Mouse (Mus musculus): ENCODE measurements at regions not wholly inside any gene's neighbourhood (a gene's known extent, or its start where the extent isn't known, plus 50 kb on each side); places are given as distances from the start of the nearest gene placed in this dataset.
A peak's percentile ranks its signal among the peaks of the same experiment; 100 is the strongest.
"Not testable (repeated sequence)": the region's sequence is repeated elsewhere in the genome, so short reads cannot be mapped to it uniquely, and the experiment has no call there.

GRCm38 (mm10) chr8:112257922-112258475, 243.2 kb upstream of the Gm6793 start:
- Histone ChIP-seq H3K27ac (replicated peaks; ENCODE audit: low read depth, low read length) (no peak overlapping the region), H3K9ac (ENCODE audit: low read depth, low read length, severe bottlenecking) (no peak overlapping the region), H3K4me2 (replicated peaks; ENCODE audit: low read depth, low read length, severe bottlenecking) (no peak overlapping the region), H3K4me1 (ENCODE audit: control insufficient read depth, insufficient read depth, low read length) (no peaks in the 10 kb centered on the region), H3K9me3 (ENCODE audit: control insufficient read depth, low read length) (no peaks in the 10 kb centered on the region), H3K4me3 (replicated peaks; ENCODE audit: low read length) (no peak overlapping the region), H3K27me3 (ENCODE audit: control insufficient read depth, insufficient read depth, low read length) (no peaks in the 10 kb centered on the region), H3K36me3 (ENCODE audit: control insufficient read depth, insufficient read depth, low read length) (no peaks in the 10 kb centered on the region)
- ATAC-seq (ENCODE audit: low FRiP score, low read depth) (no peak), DNase-seq (ENCODE audit: low spot score) (no peak)
- no peak for TF ChIP-seq POLR2A (IDR thresholded peaks at IDR 0.05; ENCODE audit: borderline replicate concordance, extremely low read depth, insufficient read depth, insufficient read length)
- WGBS = 54% methylated on average over 13 of the region's 13 CpGs

GRCm38 (mm10) chr8:112257311-112257894, 242.6 kb upstream of the Gm6793 start:
- H3K9me3 ChIP-seq (ENCODE audit: control insufficient read depth, low read length) = no peaks in the 10 kb centered on the region
- DNase-seq (ENCODE audit: low spot score) (no peak), ATAC-seq (ENCODE audit: low FRiP score, low read depth) (no peak)
- no peaks in the 10 kb centered on the region for H3K4me1 ChIP-seq (ENCODE audit: control insufficient read depth, insufficient read depth, low read length)
- 0 out of 2 replicates have a peak overlapping the region, but pooled peaks have one; percentile 21 for H3K4me2 ChIP-seq (replicated peaks; ENCODE audit: low read depth, low read length, severe bottlenecking)
- no peak overlapping the region for H3K27ac ChIP-seq (replicated peaks; ENCODE audit: low read depth, low read length)
- no peak for TF ChIP-seq POLR2A (IDR thresholded peaks at IDR 0.05; ENCODE audit: borderline replicate concordance, extremely low read depth, insufficient read depth, insufficient read length)
- H3K27me3 ChIP-seq (ENCODE audit: control insufficient read depth, insufficient read depth, low read length) = no peaks in the 10 kb centered on the region
- no peak overlapping the region for H3K9ac ChIP-seq (ENCODE audit: low read depth, low read length, severe bottlenecking)
- 29% methylated on average over 18 of the region's 18 CpGs for WGBS
- no peak overlapping the region for H3K4me3 ChIP-seq (replicated peaks; ENCODE audit: low read length)
- H3K36me3 ChIP-seq (ENCODE audit: control insufficient read depth, insufficient read depth, low read length) = no peaks in the 10 kb centered on the region

GRCm38 (mm10) chr8:112246629-112247028, 231.8 kb upstream of the Gm6793 start:
- H3K27ac ChIP-seq (replicated peaks; ENCODE audit: low read depth, low read length); H3K4me2 ChIP-seq (replicated peaks; ENCODE audit: low read depth, low read length, severe bottlenecking); H3K27me3 ChIP-seq (ENCODE audit: control insufficient read depth, insufficient read depth, low read length); H3K36me3 ChIP-seq (ENCODE audit: control insufficient read depth, insufficient read depth, low read length); H3K9ac ChIP-seq (ENCODE audit: low read depth, low read length, severe bottlenecking); H3K4me3 ChIP-seq (replicated peaks; ENCODE audit: low read length); H3K9me3 ChIP-seq (ENCODE audit: control insufficient read depth, low read length); H3K4me1 ChIP-seq (ENCODE audit: control insufficient read depth, insufficient read depth, low read length); ATAC-seq (ENCODE audit: low FRiP score, low read depth); DNase-seq (ENCODE audit: low spot score): not testable (repeated sequence)
- whole genome bisulfite sequencing = 82% methylated on average over 2 of the region's 2 CpGs

DNA sequence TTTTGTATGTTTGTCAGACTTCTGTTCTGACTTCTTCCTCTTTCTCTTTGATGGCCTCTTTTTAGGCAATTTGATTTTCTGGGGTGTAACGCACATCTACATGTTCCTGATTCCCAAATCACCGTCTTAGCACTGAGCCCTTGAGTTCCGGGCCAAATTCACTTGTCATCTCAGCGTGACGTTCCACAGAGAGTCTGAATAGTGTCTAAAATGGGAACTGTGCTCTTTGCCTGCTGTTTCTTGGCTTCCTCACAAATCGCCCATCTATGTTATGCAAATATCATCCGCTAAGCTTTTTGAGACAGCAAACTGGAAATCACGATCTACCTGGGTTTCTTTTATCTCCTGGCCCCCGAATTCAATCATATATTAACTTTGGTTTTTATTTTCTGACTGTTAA, 223.8 kb upstream of the Gm6793 start:
- no peaks in the 10 kb centered on the region for H3K4me1 ChIP-seq (ENCODE audit: control insufficient read depth, insufficient read depth, low read length)
- H3K9ac ChIP-seq (ENCODE audit: low read depth, low read length, severe bottlenecking) = no peak overlapping the region
- H3K4me2 ChIP-seq (replicated peaks; ENCODE audit: low read depth, low read length, severe bottlenecking) = no peak overlapping the region
- no peak overlapping the region for H3K4me3 ChIP-seq (replicated peaks; ENCODE audit: low read length)
- ATAC-seq (ENCODE audit: low FRiP score, low read depth) (no peak), DNase-seq (ENCODE audit: low spot score) (no peak)
- no peaks in the 10 kb centered on the region for H3K27me3 ChIP-seq (ENCODE audit: control insufficient read depth, insufficient read depth, low read length)
- no peak overlapping the region for H3K27ac ChIP-seq (replicated peaks; ENCODE audit: low read depth, low read length)
- 81% methylated on average over 9 of the region's 9 CpGs for WGBS
- TF ChIP-seq POLR2A (IDR thresholded peaks at IDR 0.05; ENCODE audit: borderline replicate concordance, extremely low read depth, insufficient read depth, insufficient read length) = no peak
- H3K36me3 ChIP-seq (ENCODE audit: control insufficient read depth, insufficient read depth, low read length) = no peaks in the 10 kb centered on the region
- H3K9me3 ChIP-seq (ENCODE audit: control insufficient read depth, low read length) = no peaks in the 10 kb centered on the region

GRCm38 (mm10) chr8:112236751-112237150, 221.9 kb upstream of the Gm6793 start:
- H3K4me2 ChIP-seq (replicated peaks; ENCODE audit: low read depth, low read length, severe bottlenecking); H3K27me3 ChIP-seq (ENCODE audit: control insufficient read depth, insufficient read depth, low read length); H3K9ac ChIP-seq (ENCODE audit: low read depth, low read length, severe bottlenecking); H3K36me3 ChIP-seq (ENCODE audit: control insufficient read depth, insufficient read depth, low read length); H3K27ac ChIP-seq (replicated peaks; ENCODE audit: low read depth, low read length); H3K4me1 ChIP-seq (ENCODE audit: control insufficient read depth, insufficient read depth, low read length); H3K4me3 ChIP-seq (replicated peaks; ENCODE audit: low read length); DNase-seq (ENCODE audit: low spot score); ATAC-seq (ENCODE audit: low FRiP score, low read depth); H3K9me3 ChIP-seq (ENCODE audit: control insufficient read depth, low read length): not testable (repeated sequence)
- WGBS = 90% methylated on average over 18 of the region's 19 CpGs

DNA sequence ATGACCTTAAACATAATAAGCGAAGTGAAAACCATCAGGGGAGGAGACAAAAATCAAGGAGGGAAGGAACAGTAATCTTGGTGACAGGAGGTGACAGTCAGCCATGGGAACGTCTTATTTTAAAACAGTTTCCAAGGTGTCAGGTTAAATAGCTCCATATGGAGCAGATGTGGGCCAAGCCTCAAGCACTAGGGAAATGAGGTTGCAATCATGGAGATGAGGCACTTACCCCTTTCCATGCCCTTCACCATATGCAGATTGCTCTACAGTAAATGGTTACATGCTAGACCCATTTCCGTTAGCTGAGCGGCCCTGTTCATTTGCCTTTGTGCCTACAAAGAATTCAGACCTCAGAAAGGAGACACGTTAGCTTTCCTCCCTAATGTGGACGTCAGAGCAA, 204.8 kb upstream of the Gm6793 start:
- Histone ChIP-seq H3K9me3 (ENCODE audit: control insufficient read depth, low read length) (no peaks in the 10 kb centered on the region), H3K27ac (replicated peaks; ENCODE audit: low read depth, low read length) (no peak overlapping the region), H3K4me3 (replicated peaks; ENCODE audit: low read length) (no peak overlapping the region), H3K9ac (ENCODE audit: low read depth, low read length, severe bottlenecking) (no peak overlapping the region), H3K27me3 (ENCODE audit: control insufficient read depth, insufficient read depth, low read length) (no peaks in the 10 kb centered on the region), H3K4me2 (replicated peaks; ENCODE audit: low read depth, low read length, severe bottlenecking) (no peak overlapping the region), H3K36me3 (ENCODE audit: control insufficient read depth, insufficient read depth, low read length) (no peaks in the 10 kb centered on the region), H3K4me1 (ENCODE audit: control insufficient read depth, insufficient read depth, low read length) (no peaks in the 10 kb centered on the region)
- DNase-seq (ENCODE audit: low spot score) (no peak), ATAC-seq (ENCODE audit: low FRiP score, low read depth) (no peak)
- TF ChIP-seq POLR2A (IDR thresholded peaks at IDR 0.05; ENCODE audit: borderline replicate concordance, extremely low read depth, insufficient read depth, insufficient read length) = no peak
- WGBS = 55% methylated on average over 6 of the region's 6 CpGs

Data from limb, embryonic 14.5 days (tissue).